Mouse (Mus musculus): Measurements from ENCODE around the gene Parva.

DNA sequence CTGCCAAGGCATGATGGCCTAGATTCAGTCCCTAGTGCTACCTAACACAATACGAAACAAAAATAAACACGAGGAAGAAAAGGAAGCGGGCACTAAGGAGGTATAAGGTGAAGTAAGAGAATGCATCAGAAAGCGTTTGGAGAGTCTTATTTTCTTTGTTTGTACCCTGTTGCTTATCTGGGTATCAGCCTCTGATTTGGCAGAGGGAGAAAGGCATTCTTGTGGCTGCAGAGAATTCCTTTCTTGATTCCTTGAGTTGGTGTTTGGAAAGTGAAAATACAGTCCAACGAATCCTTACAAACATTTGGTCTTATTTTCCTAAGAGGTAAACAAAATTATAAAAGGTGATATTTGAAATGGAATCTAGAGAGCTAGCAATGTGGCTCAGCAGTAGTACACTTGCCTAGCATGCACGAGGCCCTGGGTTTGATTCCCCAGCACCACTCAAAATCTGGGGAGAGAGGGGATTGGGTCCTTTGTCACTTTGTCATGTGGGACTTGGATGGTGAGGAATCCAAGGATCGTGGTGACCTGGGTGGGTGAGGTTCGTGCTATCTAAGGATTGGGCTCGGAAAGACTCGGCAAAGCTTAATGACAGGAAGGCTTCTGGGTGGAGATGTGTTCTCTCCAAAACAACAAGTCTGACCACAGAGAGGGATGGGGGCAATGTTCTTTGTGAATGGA lies 44.9 kb downstream of the Parva start:
- TF ChIP-seq CTCF (IDR thresholded peaks at IDR 0.05; ENCODE audit: low read depth), result no peak
- TF ChIP-seq EP300 (IDR thresholded peaks at IDR 0.05; ENCODE audit: low read depth), result no peak
